Mouse (Mus musculus) forebrain, embryonic 16.5 days (tissue): Measurements from ENCODE around the gene Nrsn2. TPM values are rescaled to one million over a fixed set of nuclear protein-coding genes. Genes with fewer than 3 reads are reported as not detected.

Experiments
- ATAC-seq: fragments of 200-750 bp; cut with Nextera tagmentation; 2 replicates; pipeline ENCODE4 v1.8.0; 2017; ENCODE audit warnings: mild to moderate bottlenecking, moderate library complexity
- H3K27ac ChIP-seq: fragments of 300-500 bp; sonication (generic); 2 replicates; pipeline ENCODE4 v1.5.1; 2014; ENCODE audit warnings: low read length, control low read depth
- H3K27me3 ChIP-seq: fragments of 300-500 bp; sonication (generic); replicated peaks from 2 replicates; pipeline ENCODE4 v1.6.1; 2014; ENCODE audit warnings: low read length; ENCODE audit not compliant: control insufficient read depth, insufficient read depth
- H3K36me3 ChIP-seq: fragments of 300-500 bp; sonication (generic); 2 replicates; pipeline ENCODE4 v1.6.1; 2014; ENCODE audit not compliant: control insufficient read depth, insufficient read depth
- H3K4me1 ChIP-seq: fragments of 300-500 bp; sonication (generic); replicated peaks from 2 replicates; pipeline ENCODE4 v1.6.1; 2014; ENCODE audit warnings: low read length; ENCODE audit not compliant: control insufficient read depth, insufficient read depth
- H3K4me2 ChIP-seq: fragments of 300-500 bp; sonication (generic); 2 replicates; pipeline ENCODE4 v1.6.1; 2014; ENCODE audit warnings: mild to moderate bottlenecking, low read length, control low read depth
- H3K4me3 ChIP-seq: fragments of 300-500 bp; sonication (generic); replicated peaks from 2 replicates; pipeline ENCODE4 v1.5.1; 2014; ENCODE audit warnings: mild to moderate bottlenecking, low read length, control low read depth
- H3K9ac ChIP-seq: fragments of 300-500 bp; sonication (generic); replicated peaks from 2 replicates; pipeline ENCODE4 v1.6.1; 2014; ENCODE audit warnings: low read depth, low read length, control low read depth
- H3K9me3 ChIP-seq: fragments of 300-500 bp; sonication (generic); 2 replicates; pipeline ENCODE4 v1.6.1; 2016; ENCODE audit warnings: low read length; ENCODE audit not compliant: control insufficient read depth
- WGBS: fragments of 180-500 bp; shearing (Covaris S2); extraction: QIAGEN DNeasy Blood & Tissue Kit; methylation state at CpG from one replicate; pipeline ENCODE4 v1.1.7; 2014; 5-methylcytosine and 5-hydroxymethylcytosine counted together
- polyA plus RNA-seq: library from polyadenylated mRNA; unstranded; fragments of >200 nt; fragmentation: Nextera tagmentation; extraction: Ambion mirVana; gene quantifications from 2 replicates; pipeline ENCODE4 v1.2.1, GENCODE M21; 2015

Gene Nrsn2
- polyA plus RNA-seq, 1 experiment from 2014 or later = 22.6 TPM

DNA sequence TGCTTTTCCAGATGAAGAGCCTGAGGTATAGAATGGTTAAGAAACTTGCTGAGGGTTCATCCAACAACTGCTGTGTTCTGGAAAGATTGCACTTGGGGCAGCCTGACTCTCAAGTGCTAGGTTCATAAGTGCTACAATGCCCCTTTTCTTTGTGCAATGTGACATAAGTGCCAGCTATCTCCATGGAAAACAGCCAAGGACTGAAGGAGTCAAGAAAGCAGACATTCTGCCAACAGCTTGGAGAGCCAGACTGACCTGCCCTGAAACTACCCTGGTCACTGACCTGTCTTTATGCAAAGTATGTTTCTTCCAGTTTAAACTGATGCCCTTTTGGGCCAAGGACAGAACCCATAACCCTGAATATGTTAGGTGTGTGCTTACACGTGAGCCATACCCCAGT is 39.6 kb downstream of the Nrsn2 start:
- WGBS = 77% methylated on average over 1 of the region's 1 CpGs
- ATAC-seq = no peak
- H3K9me3 ChIP-seq = no peaks in the 10 kb centered on the region
- no peaks in the 10 kb centered on the region for H3K36me3 ChIP-seq
- H3K27ac ChIP-seq = no peak overlapping the region
- 0 out of 2 replicates have a peak, but pooled peaks cover 3% of the 10 kb centered on the region for H3K27me3 ChIP-seq
- no peak overlapping the region for H3K9ac ChIP-seq
- H3K4me3 ChIP-seq = no peak overlapping the region
- no peak overlapping the region for H3K4me2 ChIP-seq
- no peaks in the 10 kb centered on the region for H3K4me1 ChIP-seq

DNA sequence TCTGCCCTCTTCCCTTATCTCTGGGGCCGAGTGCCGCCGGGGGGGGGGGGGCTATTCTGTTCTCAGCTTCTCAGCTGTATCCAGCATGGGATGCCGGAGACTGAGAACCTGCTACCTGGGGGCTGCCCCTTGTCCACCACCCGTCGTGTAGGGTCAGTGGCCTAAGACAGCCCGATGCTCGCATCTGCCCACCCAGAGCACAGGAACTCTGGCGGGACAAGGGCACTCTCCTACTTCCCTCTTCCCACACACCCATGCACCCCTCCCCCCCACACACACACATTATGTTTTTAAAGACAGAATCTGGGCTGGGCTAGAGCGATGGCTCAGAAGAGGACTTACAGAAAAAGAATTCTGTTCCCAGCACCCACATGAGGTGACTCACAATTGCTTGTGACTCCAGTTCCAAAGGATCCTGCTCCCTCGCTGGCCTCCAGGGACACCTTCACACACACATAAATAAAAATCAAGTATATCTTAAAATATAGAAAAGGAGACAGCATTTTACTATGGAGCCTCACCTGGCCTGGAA is 41.1 kb downstream of the Nrsn2 start:
- H3K9ac ChIP-seq = no peak overlapping the region
- WGBS = 56% methylated on average over 11 of the region's 11 CpGs

DNA sequence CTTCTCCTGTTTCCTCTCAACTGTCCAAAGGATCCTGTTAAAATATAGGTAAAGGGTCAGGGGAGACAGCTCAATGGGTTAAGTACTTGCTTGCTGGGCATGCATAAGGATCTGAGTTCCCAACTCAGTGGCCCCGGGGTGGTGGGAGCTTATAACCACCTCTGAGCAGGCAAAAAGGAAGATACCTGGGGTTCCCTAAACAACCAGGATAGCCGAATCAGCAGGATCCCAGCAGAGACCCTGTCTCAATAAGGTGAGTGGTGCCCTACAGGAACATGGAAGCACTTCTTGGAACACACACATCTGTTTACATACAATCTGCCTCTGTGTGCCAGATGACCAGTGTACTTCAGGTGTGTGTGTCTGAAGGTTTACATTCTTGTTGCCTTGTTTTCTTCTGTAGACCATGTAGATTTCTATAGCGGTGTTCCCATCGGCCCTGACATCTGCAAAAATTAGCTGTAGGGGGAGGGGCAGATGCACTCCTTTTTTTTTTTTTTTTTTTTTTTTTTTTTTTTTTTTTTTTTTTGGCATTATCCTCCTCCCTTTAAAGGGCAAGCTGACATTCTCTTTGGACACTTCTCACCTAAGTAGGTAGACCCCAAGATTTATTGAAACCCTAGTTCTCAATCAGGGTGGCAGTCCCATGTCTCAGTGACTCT is 43.0 kb downstream of the Nrsn2 start:
- Histone ChIP-seq H3K9me3 (no peaks in the 10 kb centered on the region), H3K4me3 (no peak overlapping the region), H3K4me1 (peaks cover 19% of the 10 kb centered on the region), H3K27ac (no peak overlapping the region), H3K9ac (no peak overlapping the region), H3K4me2 (no peak overlapping the region), H3K27me3 (0 out of 2 replicates have a peak, but pooled peaks cover 3% of the 10 kb centered on the region), H3K36me3 (no peaks in the 10 kb centered on the region)
- no peak for ATAC-seq
- 79% methylated on average over 4 of the region's 4 CpGs for WGBS

More for the DNA sequence above, 41.1 kb downstream of the Nrsn2 start:
- no peak for ATAC-seq
- no peak overlapping the region for H3K4me3 ChIP-seq
- no peaks in the 10 kb centered on the region for H3K36me3 ChIP-seq
- 0 out of 2 replicates have a peak, but pooled peaks cover 3% of the 10 kb centered on the region for H3K27me3 ChIP-seq
- H3K9me3 ChIP-seq = no peaks in the 10 kb centered on the region
- peaks cover 14% of the 10 kb centered on the region for H3K4me1 ChIP-seq
- no peak overlapping the region for H3K27ac ChIP-seq
- H3K4me2 ChIP-seq = no peak overlapping the region

DNA sequence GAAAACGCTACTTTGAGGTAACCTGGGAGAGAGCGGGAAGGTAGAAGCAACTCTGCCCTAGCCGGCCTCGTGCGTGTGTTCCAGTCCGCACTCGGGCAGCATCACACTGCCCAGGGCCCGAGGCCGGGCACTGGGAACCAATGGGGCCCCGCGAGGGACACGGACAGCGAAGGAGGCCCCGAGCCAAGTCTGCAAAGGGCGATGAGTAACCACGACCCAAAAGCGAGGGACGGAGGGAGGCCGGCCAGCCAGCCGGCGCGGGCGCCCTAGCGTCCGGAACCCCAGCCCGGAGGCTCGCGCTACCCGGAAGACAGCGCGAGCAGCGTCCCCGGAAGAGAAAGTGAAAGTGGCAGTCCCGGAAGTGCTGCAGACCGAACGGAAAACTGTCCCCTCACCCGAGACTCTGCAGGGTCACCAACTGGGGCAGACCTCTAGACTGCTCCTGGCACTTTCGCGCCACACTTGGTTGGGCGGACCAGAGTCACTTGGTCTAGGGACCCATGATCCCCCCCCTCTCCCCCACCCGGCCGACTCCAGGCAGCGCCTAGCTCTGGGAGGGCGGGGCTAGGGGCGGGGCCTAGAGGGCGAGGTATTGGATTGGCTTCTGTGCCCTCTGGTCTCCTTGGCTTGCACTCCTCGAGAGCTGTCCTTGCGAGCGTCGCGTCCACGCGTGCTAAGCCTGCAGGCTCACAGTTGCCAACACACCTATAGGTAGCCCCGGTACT is 44.2 kb downstream of the Nrsn2 start, which contains the start of gene Rbck1:
Gene Rbck1, minus strand, starts transcription at position 553 of the 725 bp plus-strand sequence.
- 0 out of 2 replicates have a peak, but pooled peaks cover 3% of the 10 kb centered on the region for H3K27me3 ChIP-seq
- H3K36me3 ChIP-seq = no peaks in the 10 kb centered on the region
- peak; percentile 96 for ATAC-seq
- peak within 1 kb of the TSS; percentile 84 for H3K27ac ChIP-seq
- no peaks in the 10 kb centered on the region for H3K9me3 ChIP-seq
- peak within 1 kb of the TSS; percentile 93 for H3K9ac ChIP-seq
- WGBS = under 1% methylated on average over 54 of the region's 54 CpGs
- peak within 1 kb of the TSS; percentile 95 for H3K4me2 ChIP-seq
- H3K4me1 ChIP-seq = peaks cover 19% of the 10 kb centered on the region
- peak within 1 kb of the TSS; percentile 96 for H3K4me3 ChIP-seq

DNA sequence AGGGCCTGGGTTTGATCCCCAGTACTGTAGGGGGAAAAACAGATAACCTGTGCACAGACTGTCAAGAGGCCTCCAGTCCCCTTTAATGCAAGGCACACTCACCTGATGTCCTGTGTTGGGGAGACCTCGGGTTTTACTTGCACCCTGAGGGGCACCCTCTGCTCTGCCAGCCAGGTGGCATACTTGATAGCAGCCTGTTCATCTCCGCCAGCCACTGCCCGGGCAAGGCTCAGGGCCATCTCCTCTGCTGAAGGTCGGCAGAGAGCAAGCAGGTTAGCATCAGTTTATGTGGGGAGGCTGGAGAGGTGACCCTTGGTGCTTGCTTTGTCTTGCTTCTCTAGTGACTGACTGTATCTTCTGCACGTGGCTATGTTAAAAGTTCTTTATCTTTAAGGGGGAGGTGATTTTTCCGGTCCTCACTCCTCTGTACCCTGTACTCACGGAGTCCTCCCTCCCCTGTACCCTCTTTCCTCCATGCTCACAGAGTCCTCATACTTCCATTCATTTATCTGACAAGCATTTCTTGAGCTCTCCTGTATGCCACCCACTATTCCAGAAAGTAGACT is 45.5 kb downstream of the Nrsn2 start:
- Histone ChIP-seq H3K4me3 (no peak overlapping the region), H3K36me3 (peaks cover 8% of the 10 kb centered on the region), H3K27me3 (0 out of 2 replicates have a peak, but pooled peaks cover 3% of the 10 kb centered on the region), H3K9ac (no peak overlapping the region), H3K9me3 (no peaks in the 10 kb centered on the region), H3K4me2 (peak overlapping the region; percentile 95), H3K27ac (no peak overlapping the region), H3K4me1 (peaks cover 19% of the 10 kb centered on the region)
- ATAC-seq = no peak
- 71% methylated on average over 7 of the region's 7 CpGs for WGBS

DNA sequence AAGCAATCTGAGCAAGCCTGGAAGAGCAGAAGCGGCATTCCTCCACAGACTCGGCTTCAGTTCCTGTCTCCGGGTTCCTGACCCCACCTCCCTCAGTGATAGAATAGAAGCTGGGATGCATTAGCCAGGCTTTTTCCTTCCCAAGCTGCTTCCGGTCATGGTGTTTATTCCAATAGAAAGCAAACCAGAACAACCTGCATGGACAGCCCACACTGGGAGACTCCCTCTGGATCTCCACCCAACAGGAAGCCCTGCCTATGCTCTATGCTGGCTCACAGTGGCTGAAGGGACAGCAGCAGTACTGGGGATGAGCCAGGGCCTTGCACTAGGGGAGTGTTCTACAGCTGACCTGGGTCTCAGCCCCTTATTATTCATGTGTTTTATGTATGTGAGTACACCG is 48.5 kb downstream of the Nrsn2 start:
- Histone ChIP-seq H3K4me2 (no peak overlapping the region), H3K9ac (no peak overlapping the region), H3K36me3 (peaks cover 22% of the 10 kb centered on the region), H3K4me3 (no peak overlapping the region), H3K9me3 (no peaks in the 10 kb centered on the region), H3K4me1 (peaks cover 19% of the 10 kb centered on the region), H3K27me3 (no peaks in the 10 kb centered on the region), H3K27ac (no peak overlapping the region)
- WGBS = 84% methylated on average over 5 of the region's 5 CpGs
- ATAC-seq = no peak

DNA sequence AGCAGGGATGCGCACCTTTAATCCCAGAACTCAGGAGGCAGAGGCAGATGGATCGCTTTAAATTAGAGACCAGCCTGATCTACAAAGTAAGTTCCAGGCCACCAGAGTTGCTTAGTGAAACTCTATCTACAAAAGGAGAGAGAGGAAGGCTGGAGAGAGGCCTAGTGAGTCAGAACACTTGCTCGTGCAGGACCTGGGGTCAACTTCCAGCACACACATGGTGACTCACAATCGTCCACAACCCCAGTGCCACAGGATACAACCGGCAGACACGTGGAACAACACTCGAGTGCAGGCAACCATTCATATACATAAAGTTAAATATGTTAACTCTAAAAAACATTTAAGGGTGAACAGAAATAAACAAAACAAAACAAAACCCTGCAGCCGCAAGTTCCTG is 49.8 kb downstream of the Nrsn2 start:
- H3K4me2 ChIP-seq = no peak overlapping the region
- H3K9ac ChIP-seq = no peak overlapping the region
- no peaks in the 10 kb centered on the region for H3K27me3 ChIP-seq
- no peak overlapping the region for H3K27ac ChIP-seq
- 88% methylated on average over 8 of the region's 8 CpGs for WGBS
- peaks cover 23% of the 10 kb centered on the region for H3K36me3 ChIP-seq
- H3K4me1 ChIP-seq = peaks cover 18% of the 10 kb centered on the region
- ATAC-seq = no peak
- no peaks in the 10 kb centered on the region for H3K9me3 ChIP-seq
- H3K4me3 ChIP-seq = no peak overlapping the region

DNA sequence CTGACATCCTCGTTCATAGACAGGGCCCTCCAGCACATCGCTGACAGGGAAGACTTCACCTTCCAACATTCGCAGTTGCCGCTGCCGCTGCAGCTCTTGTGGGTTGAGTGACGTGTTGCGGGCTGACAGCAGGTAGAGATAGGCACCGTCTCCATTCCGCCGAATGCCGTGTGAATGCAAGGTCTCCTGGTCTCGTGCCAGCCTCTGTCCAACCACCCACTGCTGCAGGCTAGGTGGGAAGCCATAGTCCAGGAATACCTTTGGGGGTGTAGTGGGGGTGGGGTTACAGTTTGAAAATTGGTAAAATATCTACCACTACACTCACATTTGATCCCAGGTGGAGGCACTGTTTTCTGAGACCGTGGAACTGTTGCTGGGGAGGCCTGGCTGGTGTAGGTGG is 50.3 kb downstream of the Nrsn2 start:
- Histone ChIP-seq H3K36me3 (peaks cover 23% of the 10 kb centered on the region), H3K27ac (no peak overlapping the region)
- WGBS = 91% methylated on average over 13 of the region's 13 CpGs

DNA sequence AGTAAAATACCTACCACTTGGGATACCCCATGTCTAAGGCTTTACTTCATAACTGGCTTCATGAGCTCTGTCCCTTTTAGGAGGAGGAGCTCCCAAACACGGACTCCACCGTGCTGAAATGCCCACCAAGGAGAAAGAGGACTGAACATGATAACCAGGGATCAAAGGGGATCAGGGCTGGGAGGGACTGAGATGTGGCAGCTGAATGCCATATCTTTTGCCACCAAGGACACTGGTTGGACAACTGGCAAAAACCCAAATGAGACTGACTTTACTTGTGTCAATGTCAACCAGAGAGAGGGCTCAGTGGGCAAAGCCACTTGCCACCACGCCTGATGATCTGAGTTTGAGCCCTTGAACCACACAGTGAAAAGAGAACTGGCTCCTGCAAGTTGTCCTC is 51.6 kb downstream of the Nrsn2 start:
- WGBS = 88% methylated on average over 3 of the region's 3 CpGs
- Histone ChIP-seq H3K9ac (no peak overlapping the region), H3K4me3 (no peak overlapping the region), H3K4me1 (no peaks in the 10 kb centered on the region), H3K36me3 (peaks cover 25% of the 10 kb centered on the region), H3K27me3 (no peaks in the 10 kb centered on the region), H3K27ac (no peak overlapping the region), H3K4me2 (no peak overlapping the region), H3K9me3 (no peaks in the 10 kb centered on the region)
- ATAC-seq = no peak

More for the DNA sequence above, 50.3 kb downstream of the Nrsn2 start:
- peaks cover 13% of the 10 kb centered on the region for H3K4me1 ChIP-seq
- H3K9me3 ChIP-seq = no peaks in the 10 kb centered on the region
- no peak overlapping the region for H3K4me3 ChIP-seq
- H3K9ac ChIP-seq = no peak overlapping the region
- H3K4me2 ChIP-seq = no peak overlapping the region
- no peaks in the 10 kb centered on the region for H3K27me3 ChIP-seq
- ATAC-seq = no peak
